8 mouse cellular contexts compared by ENCODE assay signal in genomic region chr11:5061413-5062139, GRCm38 (mm10). TPM values are rescaled to one million over a fixed set of nuclear protein-coding genes. Genes with fewer than 3 reads are reported as not detected.
DNase-seq lines count a peak whose midpoint lies in the region; ATAC-seq and TF ChIP-seq lines count a peak whose summit lies in the region.

No protein-coding gene starts in this region.

- WGBS in hindbrain, embryonic 11.5 days = under 1% methylated on average over 59 of the region's 62 CpGs
- WGBS in lung, embryonic 15.5 days = 4% methylated on average over 51 of the region's 62 CpGs
- WGBS in olfactory bulb, adult 2 months = 5% methylated on average over 62 of the region's 62 CpGs

- no peaks in the 10 kb centered on the region for H3K36me3 ChIP-seq in hindbrain, embryonic 11.5 days (ENCODE audit: control insufficient read depth, insufficient read depth, low read length)
- H3K36me3 ChIP-seq in lung, embryonic 15.5 days = no peaks in the 10 kb centered on the region

- H3K4me1 ChIP-seq in hindbrain, embryonic 11.5 days (replicated peaks; ENCODE audit: control insufficient read depth, insufficient read depth, low read length) = peaks cover 26% of the 10 kb centered on the region
- H3K4me1 ChIP-seq in lung, embryonic 15.5 days = peaks cover 57% of the 10 kb centered on the region
- peaks cover 71% of the 10 kb centered on the region for H3K4me1 ChIP-seq in olfactory bulb, adult 2 months (ENCODE audit: control insufficient read depth, insufficient read depth, low read length)

- H3K27me3 ChIP-seq in hindbrain, embryonic 11.5 days (ENCODE audit: control insufficient read depth, insufficient read depth, low read length) = peaks cover 76% of the 10 kb centered on the region
- H3K27me3 ChIP-seq in lung, embryonic 15.5 days = peaks cover 71% of the 10 kb centered on the region

- peak overlapping the region; percentile 67 for H3K4me2 ChIP-seq in hindbrain, embryonic 11.5 days (replicated peaks; ENCODE audit: low read depth, low read length)
- H3K4me2 ChIP-seq in lung, embryonic 15.5 days = peak overlapping the region; percentile 81

- H3K4me3 ChIP-seq in hindbrain, embryonic 11.5 days (ENCODE audit: low read depth, low read length) = peak overlapping the region; percentile 35
- peak overlapping the region; percentile 37 for H3K4me3 ChIP-seq in lung, embryonic 15.5 days
- H3K4me3 ChIP-seq in olfactory bulb, adult 2 months (ENCODE audit: insufficient read depth, low read depth, low read length) = peak overlapping the region; percentile 41

- no peak overlapping the region for H3K27ac ChIP-seq in hindbrain, embryonic 11.5 days (ENCODE audit: low read depth, low read length)
- no peak overlapping the region for H3K27ac ChIP-seq in lung, embryonic 15.5 days
- H3K27ac ChIP-seq in olfactory bulb, adult 2 months (ENCODE audit: insufficient read depth, low read depth, low read length) = peak overlapping the region; percentile 75

- peak; percentile 98 for DNase-seq in MN1 (ENCODE audit: low spot score)
- peak; percentile 79 for DNase-seq in cerebellum, adult 8-10 months
- DNase-seq in frontal cortex, postnatal 10 days (ENCODE audit: low spot score in 2 of 2) = peak; percentile 90
- peak; percentile 80 for DNase-seq in hindbrain, embryonic 11.5 days (ENCODE audit: low spot score)
- DNase-seq in layer of hippocampus, adult 9-11 months = peak; percentile 94
- DNase-seq in thymus, postnatal 10 days (ENCODE audit: low spot score in 2 of 2) = peak; percentile 31 to 35

- TF ChIP-seq POLR2A in olfactory bulb, adult 2 months (IDR thresholded peaks at IDR 0.05; ENCODE audit: insufficient read depth, low read depth, low read length) = no peak

- H3K9ac ChIP-seq in hindbrain, embryonic 11.5 days (ENCODE audit: low read depth, low read length) = peak overlapping the region; percentile 31; the same call in 1 of the 2 replicates
- peak overlapping the region; percentile 36 for H3K9ac ChIP-seq in lung, embryonic 15.5 days

- no peak for TF ChIP-seq CTCF in olfactory bulb, adult 2 months (IDR thresholded peaks at IDR 0.05; ENCODE audit: insufficient read depth, low read depth, low read length)

- no peaks in the 10 kb centered on the region for H3K9me3 ChIP-seq in hindbrain, embryonic 11.5 days (ENCODE audit: control insufficient read depth, low read length)
- H3K9me3 ChIP-seq in lung, embryonic 15.5 days = no peaks in the 10 kb centered on the region

- ATAC-seq in hindbrain, embryonic 11.5 days (ENCODE audit: low FRiP score) = peak; percentile 17
- ATAC-seq in lung, embryonic 15.5 days (ENCODE audit: borderline replicate concordance, extremely low read depth, low FRiP score, low TSS enrichment) = peak; percentile 35

RNA-seq across cellular contexts. Expression of gene Gas2l1, which starts 3.6 kb away (rescaled TPM):
- 23.0 and 24.8 TPM in 2 replicates for polyA plus RNA-seq in hindbrain, embryonic 11.5 days (2014; fragmentation: Nextera tagmentation; extraction: Ambion mirVana)
- 27.1 and 29.1 TPM in 2 replicates for polyA plus RNA-seq in lung, embryonic 15.5 days (2015; fragmentation: Nextera tagmentation; extraction: Ambion mirVana)
- not detected in 2 replicates for polyA plus RNA-seq in olfactory bulb, adult 2 months (2012; ENCODE audit: insufficient read depth, insufficient read length, low replicate concordance, missing spikeins)

RNA-seq across cellular contexts. Expression of gene Rasl10a, which starts 3.6 kb away (rescaled TPM):
- 0.40 and 0.46 TPM in 2 replicates for polyA plus RNA-seq in hindbrain, embryonic 11.5 days (2014; fragmentation: Nextera tagmentation; extraction: Ambion mirVana)
- 0.57 and 0.59 TPM in 2 replicates for polyA plus RNA-seq in lung, embryonic 15.5 days (2015; fragmentation: Nextera tagmentation; extraction: Ambion mirVana)
- not detected in 2 replicates for polyA plus RNA-seq in olfactory bulb, adult 2 months (2012; ENCODE audit: insufficient read depth, insufficient read length, low replicate concordance, missing spikeins)

RNA-seq across cellular contexts. Expression of gene Rhbdd3, which starts 37.1 kb away (rescaled TPM):
- 17.3 and 18.2 TPM in 2 replicates for polyA plus RNA-seq in hindbrain, embryonic 11.5 days (2014; fragmentation: Nextera tagmentation; extraction: Ambion mirVana)
- 26.3 and 31.2 TPM in 2 replicates for polyA plus RNA-seq in lung, embryonic 15.5 days (2015; fragmentation: Nextera tagmentation; extraction: Ambion mirVana)
- not detected in 2 replicates for polyA plus RNA-seq in olfactory bulb, adult 2 months (2012; ENCODE audit: insufficient read depth, insufficient read length, low replicate concordance, missing spikeins)

RNA-seq across cellular contexts. Expression of gene Ewsr1, which starts 37.5 kb away (rescaled TPM):
- polyA plus RNA-seq in hindbrain, embryonic 11.5 days (2014; fragmentation: Nextera tagmentation; extraction: Ambion mirVana) = 430 and 463 TPM in 2 replicates
- 778 and 796 TPM in 2 replicates for polyA plus RNA-seq in lung, embryonic 15.5 days (2015; fragmentation: Nextera tagmentation; extraction: Ambion mirVana)
- polyA plus RNA-seq in olfactory bulb, adult 2 months (2012; ENCODE audit: insufficient read depth, insufficient read length, low replicate concordance, missing spikeins) = 1,053 and 1,293 TPM in 2 replicates

Comparison
In these comparisons a context has a peak if more than half of its experiments do, and no peak if none do; other contexts are left out.
1. DNase-seq: peak in every context shown above with its lines; median percentile 98 in MN1; 94 in layer of hippocampus, adult 9-11 months; 90 in frontal cortex, postnatal 10 days; 80 in hindbrain, embryonic 11.5 days; 79 in cerebellum, adult 8-10 months; 33 in thymus, postnatal 10 days.